In genomic region chr1:128810860-128811259, GRCm38 (mm10) we compare ENCODE assay signal across 12 mouse cellular contexts.
"Had no signal": no experiment of that assay in that cellular context is flagged by ENCODE, and none has a peak within 500 bp of the region (broad histone marks: within the 10 kb centered on the region; RNA-seq: fewer than 3 reads in every experiment).

No protein-coding gene starts in this region.

- H3K4me2 ChIP-seq: limb, embryonic 15.5 days; liver, embryonic 12.5 days; lung, embryonic 14.5 days; midbrain, embryonic 12.5 days; neural tube, embryonic 15.5 days had no signal

- H3K4me1 ChIP-seq: limb, embryonic 15.5 days; liver, embryonic 12.5 days had no signal

- H3K27me3 ChIP-seq: limb, embryonic 15.5 days; liver, embryonic 12.5 days; neural tube, embryonic 15.5 days had no signal

- H3K27ac ChIP-seq: left cerebral cortex, adult 2 months; limb, embryonic 15.5 days; liver, embryonic 12.5 days; midbrain, embryonic 12.5 days; neural tube, embryonic 15.5 days; stomach, postnatal 0 days had no signal

- H3K9ac ChIP-seq: limb, embryonic 15.5 days; liver, embryonic 12.5 days; lung, embryonic 14.5 days; midbrain, embryonic 12.5 days; neural tube, embryonic 15.5 days had no signal

- H3K36me3 ChIP-seq: limb, embryonic 15.5 days; liver, embryonic 12.5 days; midbrain, embryonic 12.5 days; neural tube, embryonic 15.5 days had no signal

- H3K4me3 ChIP-seq: left cerebral cortex, adult 2 months; limb, embryonic 15.5 days; liver, embryonic 12.5 days; midbrain, embryonic 12.5 days; myocyte; neural tube, embryonic 15.5 days had no signal

- H3K9me3 ChIP-seq: limb, embryonic 15.5 days; liver, embryonic 12.5 days; midbrain, embryonic 12.5 days; neural tube, embryonic 15.5 days had no signal

- DNase-seq: kidney, postnatal 10 days; lung, embryonic 14.5 days; lung, postnatal 10 days; lung, postnatal 4 days; thymus, postnatal 4 days had no signal

- ATAC-seq: liver, embryonic 12.5 days had no signal
